8 mouse cellular contexts compared by ENCODE assay signal in genomic region chr7:44604139-44604606, GRCm38 (mm10). TPM values are rescaled to one million over a fixed set of nuclear protein-coding genes. Genes with fewer than 3 reads are reported as not detected.
DNase-seq lines count a peak whose midpoint lies in the region; ATAC-seq and TF ChIP-seq lines count a peak whose summit lies in the region.

No protein-coding gene starts in this region.

- H3K36me3 ChIP-seq in kidney, postnatal 0 days (ENCODE audit: insufficient read depth, low read length), result no peaks in the 10 kb centered on the region

- H3K4me3 ChIP-seq in kidney, postnatal 0 days (replicated peaks; ENCODE audit: low read depth, low read length), result peak overlapping the region; percentile 13; the same call in 1 of the 2 replicates
- no peak overlapping the region for H3K4me3 ChIP-seq in cerebellum, adult 2 months (replicated peaks; ENCODE audit: insufficient read depth, low read depth, low read length)

- 0 out of 2 replicates have a peak, but pooled peaks have one; percentile 53 for ATAC-seq in kidney, postnatal 0 days (replicated peaks; ENCODE audit: low FRiP score, low read depth)

- TF ChIP-seq POLR2A in cerebellum, adult 2 months (IDR thresholded peaks at IDR 0.05; ENCODE audit: borderline replicate concordance, insufficient read depth, low read length), result 0 out of 2 replicates have a peak, but pooled peaks have one; percentile 52

- peak; percentile 27 for DNase-seq in kidney, postnatal 0 days (ENCODE audit: low spot score)
- no peak for DNase-seq in kidney, adult 18-20 months
- peak; percentile 70 for DNase-seq in cerebellum, adult 2 months
- peak; percentile 63 for DNase-seq in forelimb bud, embryonic 11.5 days (ENCODE audit: low read depth, low spot score)
- DNase-seq in liver, result peak; percentile 49
- DNase-seq in retina, postnatal 1 day, result peak; percentile 79
- DNase-seq in c-Kit-positive CD71-positive TER-119-positive erythroid progenitor cells, embryonic 14.5 days (ENCODE audit: low spot score), result no peak
- DNase-seq in gastrocnemius, adult 8-10 months (ENCODE audit: low spot score in 2 of 2), result no peak

- H3K27ac ChIP-seq in kidney, postnatal 0 days, result no peak overlapping the region
- peak overlapping the region; percentile 12; the same call in 1 of the 2 replicates for H3K27ac ChIP-seq in cerebellum, adult 2 months (ENCODE audit: insufficient read depth, low read length)

- H3K9me3 ChIP-seq in kidney, postnatal 0 days (replicated peaks; ENCODE audit: low read length), result no peaks in the 10 kb centered on the region

- WGBS in kidney, postnatal 0 days, result under 1% methylated on average over 21 of the region's 25 CpGs
- 2% methylated on average over 24 of the region's 25 CpGs for WGBS in cerebellum, adult 2 months

- peak overlapping the region; percentile 50 for H3K4me2 ChIP-seq in kidney, postnatal 0 days (ENCODE audit: low read length)

- 0 out of 2 replicates have a peak, but pooled peaks cover 4% of the 10 kb centered on the region for H3K4me1 ChIP-seq in kidney, postnatal 0 days (replicated peaks; ENCODE audit: insufficient read depth, low read length)
- H3K4me1 ChIP-seq in cerebellum, adult 2 months (ENCODE audit: control insufficient read depth, insufficient read depth, low read length), result peaks cover 55% of the 10 kb centered on the region

- no peak overlapping the region for H3K9ac ChIP-seq in kidney, postnatal 0 days (ENCODE audit: low read depth, low read length)

- TF ChIP-seq CTCF in kidney, postnatal 0 days (IDR thresholded peaks at IDR 0.05; ENCODE audit: low read depth), result peak; percentile 5; the same call in 1 of the 2 replicates
- peak; percentile 50; the same call in 1 of the 2 replicates for TF ChIP-seq CTCF in cerebellum, adult 2 months (IDR thresholded peaks at IDR 0.05; ENCODE audit: borderline replicate concordance, insufficient read depth, low read depth, low read length)

- H3K27me3 ChIP-seq in kidney, postnatal 0 days (ENCODE audit: insufficient read depth, low read length), result peaks cover 29% of the 10 kb centered on the region
- no peaks in the 10 kb centered on the region for H3K27me3 ChIP-seq in cerebellum, adult 2 months (ENCODE audit: control insufficient read depth, insufficient read depth, low read length)

RNA-seq across cellular contexts. Expression of gene Kcnc3, which starts 13.7 kb away (rescaled TPM):
- polyA plus RNA-seq in kidney, postnatal 0 days (2015; fragmentation: Nextera tagmentation; extraction: Ambion mirVana), result 0.26 and 0.30 TPM in 2 replicates
- polyA plus RNA-seq in cerebellum, adult 2 months (2012; rRNA removed), result 368 and 423 TPM in 2 replicates
- 1 to 10 TPM; 3.6 to 5.1 (median 4.5) TPM for total RNA-seq in gastrocnemius, adult 8-10 months (2022)

RNA-seq across cellular contexts. Expression of gene Napsa, which starts 32.0 kb away (rescaled TPM):
- 376 and 408 TPM in 2 replicates for polyA plus RNA-seq in kidney, postnatal 0 days (2015; fragmentation: Nextera tagmentation; extraction: Ambion mirVana)
- polyA plus RNA-seq in cerebellum, adult 2 months (2012; rRNA removed), result 0.26 and 0.43 TPM in 2 replicates
- total RNA-seq in gastrocnemius, adult 8-10 months (2022), result under 1 TPM in 3 of 4 experiments, not detected in 1; 0.22 to 0.46 (median 0.40) TPM

RNA-seq across cellular contexts. Expression of gene Nr1h2, which starts 50.4 kb away (rescaled TPM):
- polyA plus RNA-seq in kidney, postnatal 0 days (2015; fragmentation: Nextera tagmentation; extraction: Ambion mirVana), result 80.6 and 83.0 TPM in 2 replicates
- 106 and 109 TPM in 2 replicates for polyA plus RNA-seq in cerebellum, adult 2 months (2012; rRNA removed)
- total RNA-seq in gastrocnemius, adult 8-10 months (2022), result 10 to 100 TPM; 38.0 to 45.8 (median 40.1) TPM

RNA-seq across cellular contexts. Expression of gene Pold1, which starts 55.5 kb away (rescaled TPM):
- 38.0 and 45.9 TPM in 2 replicates for polyA plus RNA-seq in kidney, postnatal 0 days (2015; fragmentation: Nextera tagmentation; extraction: Ambion mirVana)
- 21.6 and 25.1 TPM in 2 replicates for polyA plus RNA-seq in cerebellum, adult 2 months (2012; rRNA removed)
- total RNA-seq in gastrocnemius, adult 8-10 months (2022), result 1 to 10 TPM; 4.6 to 5.9 (median 5.4) TPM

Comparison
In these comparisons a context has a peak if more than half of its experiments do, and no peak if none do; other contexts are left out.
1. DNase-seq: peak in kidney, postnatal 0 days (single experiment), cerebellum, adult 2 months (2 of 2), forelimb bud, embryonic 11.5 days (single experiment), liver (single experiment) and retina, postnatal 1 day (single experiment); none in kidney, adult 18-20 months (single experiment), c-Kit-positive CD71-positive TER-119-positive erythroid progenitor cells, embryonic 14.5 days (single experiment) and gastrocnemius, adult 8-10 months (0 of 2).
2. RNA of gene Kcnc3, which starts 13.7 kb away (polyA plus RNA-seq): 368 to 423 TPM in cerebellum, adult 2 months; 0.26 to 0.30 TPM in kidney, postnatal 0 days; every median in the first group is over 100 times any median in the second.
3. RNA of gene Napsa, which starts 32.0 kb away (polyA plus RNA-seq): 376 to 408 TPM in kidney, postnatal 0 days; 0.26 to 0.43 TPM in cerebellum, adult 2 months; every median in the first group is over 100 times any median in the second.